ENCODE assay signal across 8 mouse cellular contexts in the genomic region with DNA sequence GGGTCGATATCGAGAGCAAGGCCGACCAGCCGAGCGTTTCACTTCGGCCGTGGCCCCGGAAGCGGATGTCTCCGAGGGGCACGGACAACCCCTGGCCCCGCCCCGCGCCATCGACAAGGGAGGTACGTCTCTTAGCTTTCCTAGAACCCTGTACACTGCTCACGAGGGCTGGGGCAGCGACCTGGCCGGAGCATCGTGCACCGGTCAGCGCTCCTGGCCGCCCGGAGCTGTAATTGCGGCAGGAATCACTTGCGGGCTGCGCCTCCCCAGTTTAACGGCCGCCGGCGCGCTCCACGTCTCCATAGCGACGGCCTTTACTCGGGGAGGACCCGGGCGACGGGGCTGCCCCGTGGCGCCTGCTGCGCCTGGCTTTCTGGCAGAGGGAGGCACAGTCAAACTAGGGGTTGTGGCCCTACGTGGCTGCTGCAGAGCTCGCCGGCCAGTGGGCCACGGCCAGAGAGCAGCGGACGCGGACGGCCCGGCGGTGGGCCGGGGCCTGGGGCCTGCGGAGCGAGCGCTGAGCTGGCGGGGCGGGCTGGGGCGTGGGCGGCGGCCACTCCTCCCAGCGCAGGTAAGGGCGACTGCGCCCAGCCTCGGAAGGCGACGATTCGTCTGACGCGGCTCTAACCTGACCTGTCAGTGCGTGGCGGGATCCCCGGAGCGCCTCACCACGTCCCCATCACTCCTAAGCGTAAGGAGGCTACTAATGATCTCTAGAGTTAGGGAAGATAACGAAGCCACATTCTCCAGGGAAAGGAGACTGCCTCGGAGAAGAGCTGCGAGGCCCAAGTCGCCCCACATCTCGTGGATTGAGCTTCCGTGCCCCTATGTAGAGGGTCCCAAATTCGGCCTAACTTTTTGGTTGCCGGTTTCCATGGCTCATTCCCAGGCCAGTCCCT. TPM values are rescaled to one million over a fixed set of nuclear protein-coding genes. Genes with fewer than 3 reads are reported as not detected.
A peak's percentile ranks its signal among the peaks of the same experiment; 100 is the strongest.
DNase-seq lines count a peak whose midpoint lies in the region; ATAC-seq and TF ChIP-seq lines count a peak whose summit lies in the region.

A gene (plus strand): TSS at position 94 of the 899 bp plus-strand sequence.
A gene (minus strand): TSS at position 366 of the 899 bp plus-strand sequence.

- peak within 1 kb of the TSS; percentile 96 for H3K9ac ChIP-seq in forebrain, embryonic 13.5 days
- peak within 1 kb of the TSS; percentile 74 for H3K9ac ChIP-seq in heart, postnatal 0 days (replicated peaks; ENCODE audit: low read depth, low read length)
- peak within 1 kb of the TSS; percentile 85 for H3K9ac ChIP-seq in liver, embryonic 15.5 days
- peak within 1 kb of the TSS; percentile 88 for H3K9ac ChIP-seq in neural tube, embryonic 11.5 days (ENCODE audit: low read length)
- peak within 1 kb of the TSS; percentile 97 for H3K9ac ChIP-seq in stomach, embryonic 16.5 days (ENCODE audit: low read length)

- no peak for TF ChIP-seq CTCF in heart, postnatal 0 days (IDR thresholded peaks at IDR 0.05; ENCODE audit: low read depth)

- peak; percentile 74 to 85 for DNase-seq in CD8-positive naive resting alpha-beta T cell, adult 2 months (ENCODE audit: low read depth in 2 of 2, low spot score in 2 of 2)
- DNase-seq in heart, postnatal 0 days (ENCODE audit: low spot score): peak; percentile 79
- DNase-seq in kidney, postnatal 4 days: peak; percentile 92 to 95
- DNase-seq in neural tube, embryonic 11.5 days (ENCODE audit: low spot score): peak; percentile 88

- H3K4me3 ChIP-seq in forebrain, embryonic 13.5 days: peak within 1 kb of the TSS; percentile 96
- peak within 1 kb of the TSS; percentile 97 for H3K4me3 ChIP-seq in heart, postnatal 0 days (ENCODE audit: low read depth, low read length)
- H3K4me3 ChIP-seq in liver, embryonic 15.5 days (replicated peaks): peak within 1 kb of the TSS; percentile 98
- peak within 1 kb of the TSS; percentile 89 for H3K4me3 ChIP-seq in neural tube, embryonic 11.5 days (ENCODE audit: low read depth, low read length)
- peak within 1 kb of the TSS; percentile 97 for H3K4me3 ChIP-seq in stomach, embryonic 16.5 days (replicated peaks; ENCODE audit: low read length)

- 0 out of 2 replicates have a peak, but pooled peaks have one; percentile 40 for TF ChIP-seq EP300 in heart, postnatal 0 days (IDR thresholded peaks at IDR 0.05; ENCODE audit: low read depth)

- WGBS in forebrain, embryonic 13.5 days: under 1% methylated on average over 84 of the region's 84 CpGs
- under 1% methylated on average over 78 of the region's 84 CpGs for WGBS in heart, postnatal 0 days
- WGBS in liver, embryonic 15.5 days (ENCODE audit: insufficient replicate concordance): under 1% methylated on average over 84 of the region's 84 CpGs
- under 1% methylated on average over 82 of the region's 84 CpGs for WGBS in neural tube, embryonic 11.5 days
- WGBS in stomach, embryonic 16.5 days: under 1% methylated on average over 84 of the region's 84 CpGs

- peaks cover 19% of the 10 kb centered on the region; the same call in 1 of the 2 replicates for H3K36me3 ChIP-seq in forebrain, embryonic 13.5 days (ENCODE audit: poor library complexity, severe bottlenecking)
- peaks cover 14% of the 10 kb centered on the region for H3K36me3 ChIP-seq in heart, postnatal 0 days (replicated peaks; ENCODE audit: control insufficient read depth, insufficient read depth, low read length)
- peaks cover 17% of the 10 kb centered on the region for H3K36me3 ChIP-seq in liver, embryonic 15.5 days (replicated peaks)
- no peaks in the 10 kb centered on the region for H3K36me3 ChIP-seq in neural tube, embryonic 11.5 days (ENCODE audit: control insufficient read depth, insufficient read depth, low read length)
- no peaks in the 10 kb centered on the region for H3K36me3 ChIP-seq in stomach, embryonic 16.5 days (ENCODE audit: control insufficient read depth, insufficient read depth, low read length)

- H3K9me3 ChIP-seq in forebrain, embryonic 13.5 days (replicated peaks): no peaks in the 10 kb centered on the region
- no peaks in the 10 kb centered on the region for H3K9me3 ChIP-seq in heart, postnatal 0 days (replicated peaks; ENCODE audit: control insufficient read depth, low read length)
- no peaks in the 10 kb centered on the region for H3K9me3 ChIP-seq in liver, embryonic 15.5 days (replicated peaks)
- no peaks in the 10 kb centered on the region for H3K9me3 ChIP-seq in neural tube, embryonic 11.5 days (ENCODE audit: control insufficient read depth, low read length)
- H3K9me3 ChIP-seq in stomach, embryonic 16.5 days (replicated peaks; ENCODE audit: control insufficient read depth, low read length): no peaks in the 10 kb centered on the region

- H3K4me2 ChIP-seq in forebrain, embryonic 13.5 days: peak within 1 kb of the TSS; percentile 84
- H3K4me2 ChIP-seq in heart, postnatal 0 days (ENCODE audit: low read depth, low read length): peak within 1 kb of the TSS; percentile 74
- H3K4me2 ChIP-seq in liver, embryonic 15.5 days: peak within 1 kb of the TSS; percentile 79
- H3K4me2 ChIP-seq in neural tube, embryonic 11.5 days (ENCODE audit: low read depth): peak within 1 kb of the TSS; percentile 54
- H3K4me2 ChIP-seq in stomach, embryonic 16.5 days (ENCODE audit: low read depth, low read length): peak within 1 kb of the TSS; percentile 88

- no peaks in the 10 kb centered on the region for H3K27me3 ChIP-seq in forebrain, embryonic 13.5 days
- H3K27me3 ChIP-seq in heart, postnatal 0 days (ENCODE audit: control insufficient read depth, insufficient read depth, low read length): no peaks in the 10 kb centered on the region
- H3K27me3 ChIP-seq in liver, embryonic 15.5 days: no peaks in the 10 kb centered on the region
- no peaks in the 10 kb centered on the region for H3K27me3 ChIP-seq in neural tube, embryonic 11.5 days (ENCODE audit: control insufficient read depth, insufficient read depth, low read length)
- no peaks in the 10 kb centered on the region for H3K27me3 ChIP-seq in stomach, embryonic 16.5 days (ENCODE audit: control insufficient read depth, insufficient read depth, low read length)

- ATAC-seq in cerebellum, adult (ENCODE audit: insufficient number of reproducible peaks, low FRiP score, low TSS enrichment): peak; percentile 90
- peak; percentile 96 for ATAC-seq in forebrain, embryonic 13.5 days
- peak; percentile 93 for ATAC-seq in heart, postnatal 0 days (ENCODE audit: insufficient read depth, low read depth)
- ATAC-seq in liver, embryonic 15.5 days (ENCODE audit: insufficient read depth): peak; percentile 90
- peak; percentile 94 for ATAC-seq in neural tube, embryonic 11.5 days (ENCODE audit: insufficient read depth, low FRiP score, low TSS enrichment)
- peak; percentile 95 for ATAC-seq in stomach, embryonic 16.5 days (ENCODE audit: insufficient read depth, low FRiP score)

- H3K27ac ChIP-seq in forebrain, embryonic 13.5 days: peak within 1 kb of the TSS; percentile 89
- peak within 1 kb of the TSS; percentile 86 for H3K27ac ChIP-seq in heart, postnatal 0 days (ENCODE audit: low read depth)
- peak within 1 kb of the TSS; percentile 94 for H3K27ac ChIP-seq in liver, embryonic 15.5 days (replicated peaks)
- H3K27ac ChIP-seq in neural tube, embryonic 11.5 days (ENCODE audit: low read depth, low read length): peak within 1 kb of the TSS; percentile 84
- H3K27ac ChIP-seq in stomach, embryonic 16.5 days (ENCODE audit: low read length): peak within 1 kb of the TSS; percentile 95

- peaks cover 18% of the 10 kb centered on the region for H3K4me1 ChIP-seq in forebrain, embryonic 13.5 days
- H3K4me1 ChIP-seq in heart, postnatal 0 days (ENCODE audit: control insufficient read depth, insufficient read depth): peaks cover 10% of the 10 kb centered on the region
- peaks cover 28% of the 10 kb centered on the region for H3K4me1 ChIP-seq in liver, embryonic 15.5 days (replicated peaks)
- H3K4me1 ChIP-seq in neural tube, embryonic 11.5 days (ENCODE audit: control insufficient read depth, insufficient read depth, low read length): peaks cover 11% of the 10 kb centered on the region
- H3K4me1 ChIP-seq in stomach, embryonic 16.5 days (ENCODE audit: control insufficient read depth, insufficient read depth, low read length): peaks cover 13% of the 10 kb centered on the region

RNA-seq across cellular contexts. Expression of the first gene that starts in this region (rescaled TPM):
- polyA plus RNA-seq in forebrain, embryonic 13.5 days (2015; fragmentation: Nextera tagmentation; extraction: Ambion mirVana): 56.4 and 63.1 TPM in 2 replicates
- 28.7 and 39.0 TPM in 2 replicates for total RNA-seq in heart, postnatal 0 days (2014; rRNA removed; ENCODE audit: low replicate concordance)
- 30.6 and 30.9 TPM in 2 replicates for polyA plus RNA-seq in heart, postnatal 0 days (2015; fragmentation: Nextera tagmentation; extraction: Ambion mirVana)
- polyA plus RNA-seq in liver, embryonic 15.5 days (2015; fragmentation: Nextera tagmentation; extraction: Ambion mirVana): 15.1 and 17.1 TPM in 2 replicates
- 54.9 and 59.2 TPM in 2 replicates for polyA plus RNA-seq in neural tube, embryonic 11.5 days (2014; fragmentation: Nextera tagmentation; extraction: Ambion mirVana)
- polyA plus RNA-seq in stomach, embryonic 16.5 days (2015; fragmentation: Nextera tagmentation; extraction: Ambion mirVana): 54.1 and 57.9 TPM in 2 replicates

RNA-seq across cellular contexts. Expression of the second gene that starts in this region (rescaled TPM):
- 294 and 323 TPM in 2 replicates for polyA plus RNA-seq in forebrain, embryonic 13.5 days (2015; fragmentation: Nextera tagmentation; extraction: Ambion mirVana)
- total RNA-seq in heart, postnatal 0 days (2014; rRNA removed; ENCODE audit: low replicate concordance): 309 and 340 TPM in 2 replicates
- polyA plus RNA-seq in heart, postnatal 0 days (2015; fragmentation: Nextera tagmentation; extraction: Ambion mirVana): 429 and 459 TPM in 2 replicates
- 230 and 264 TPM in 2 replicates for polyA plus RNA-seq in liver, embryonic 15.5 days (2015; fragmentation: Nextera tagmentation; extraction: Ambion mirVana)
- polyA plus RNA-seq in neural tube, embryonic 11.5 days (2014; fragmentation: Nextera tagmentation; extraction: Ambion mirVana): 260 and 262 TPM in 2 replicates
- 427 and 483 TPM in 2 replicates for polyA plus RNA-seq in stomach, embryonic 16.5 days (2015; fragmentation: Nextera tagmentation; extraction: Ambion mirVana)

Comparison
In these comparisons a context has a peak if more than half of its experiments do, and no peak if none do; other contexts are left out.
1. Peak in every context shown above with its lines: DNase-seq, ATAC-seq, H3K4me3 ChIP-seq and H3K27ac ChIP-seq.